Mouse (Mus musculus) inflammation-experienced regulatory T-cells, adult 6 months (primary cell): Measurements from ENCODE around the gene Usp21. TPM values are rescaled to one million over a fixed set of nuclear protein-coding genes. Genes with fewer than 3 reads are reported as not detected.
A peak's percentile ranks its signal among the peaks of the same experiment; 100 is the strongest.
"Not testable (repeated sequence)": the region's sequence is repeated elsewhere in the genome, so short reads cannot be mapped to it uniquely, and the experiment has no call there.

ENCODE experiments used
- ATAC-seq: one replicate; pipeline ENCODE4 v1.8.0; 2017
- polyA plus RNA-seq, 3 experiments: library from polyadenylated mRNA; unstranded; fragments of 100-300 nt; shearing (Covaris generic); gene quantifications; one replicate each; pipeline ENCODE4 v1.2.1; 2017

Gene Usp21
- 10 to 100 TPM; 11.0 to 25.3 (median 15.4) TPM for polyA plus RNA-seq

GRCm38 (mm10) chr1:171287136-171288081, at the start of gene Usp21:
TSS of gene Usp21 (minus strand) at chr1:171287991.
- peak; percentile 99 for ATAC-seq

GRCm38 (mm10) chr1:171330216-171330560, 42.4 kb upstream of the Usp21 start:
- no peak for ATAC-seq

GRCm38 (mm10) chr1:171329433-171330215, 41.8 kb upstream of the Usp21 start:
- no peak for ATAC-seq

- peak; percentile 91 for ATAC-seq
Observed at GRCm38 (mm10) chr1:171328839-171329432, 41.1 kb upstream of the Usp21 start, which contains the start of gene Dedd. TSS of gene Dedd (plus strand) at chr1:171329145.

- no peak for ATAC-seq
Observed at GRCm38 (mm10) chr1:171328244-171328643, 40.5 kb upstream of the Usp21 start.

GRCm38 (mm10) chr1:171326588-171326987, 38.8 kb upstream of the Usp21 start:
- ATAC-seq: not testable (repeated sequence)

GRCm38 (mm10) chr1:171325571-171325970, 37.8 kb upstream of the Usp21 start:
- ATAC-seq: no peak

- no peak for ATAC-seq
Observed at GRCm38 (mm10) chr1:171322012-171322411, 34.2 kb upstream of the Usp21 start.

GRCm38 (mm10) chr1:171321415-171321814, 33.6 kb upstream of the Usp21 start:
- peak; percentile 77 for ATAC-seq

GRCm38 (mm10) chr1:171320151-171320550, 32.4 kb upstream of the Usp21 start:
- ATAC-seq: no peak

GRCm38 (mm10) chr1:171319748-171320147, 32.0 kb upstream of the Usp21 start:
- no peak for ATAC-seq

GRCm38 (mm10) chr1:171309321-171309720, 21.5 kb upstream of the Usp21 start:
- ATAC-seq: no peak

GRCm38 (mm10) chr1:171306157-171306556, 18.4 kb upstream of the Usp21 start:
- not testable (repeated sequence) for ATAC-seq

GRCm38 (mm10) chr1:171298226-171298625, 10.4 kb upstream of the Usp21 start:
- ATAC-seq: no peak

- ATAC-seq: peak; percentile 32
Observed at GRCm38 (mm10) chr1:171295063-171295402, 7.2 kb upstream of the Usp21 start.

GRCm38 (mm10) chr1:171294298-171295062, 6.7 kb upstream of the Usp21 start, which contains the start of gene Ufc1:
TSS of gene Ufc1 (minus strand) at chr1:171295024.
- peak; percentile 88 for ATAC-seq

- ATAC-seq: no peak
Observed at GRCm38 (mm10) chr1:171293906-171294297, 6.1 kb upstream of the Usp21 start.

- ATAC-seq: no peak
Observed at GRCm38 (mm10) chr1:171293351-171293750, 5.6 kb upstream of the Usp21 start.

GRCm38 (mm10) chr1:171288328-171288727, 537 bp upstream of the Usp21 start:
- no peak for ATAC-seq

- ATAC-seq: no peak
Observed at GRCm38 (mm10) chr1:171286517-171286916, 1.3 kb downstream of the Usp21 start.

- no peak for ATAC-seq
Observed at GRCm38 (mm10) chr1:171285096-171285892, 2.5 kb downstream of the Usp21 start.
